Mouse (Mus musculus) hindbrain, embryonic 16.5 days (tissue): ENCODE data around the gene Slc44a4. TPM values are rescaled to one million over a fixed set of nuclear protein-coding genes. Genes with fewer than 3 reads are reported as not detected.
"Not testable (repeated sequence)": the region's sequence is repeated elsewhere in the genome, so short reads cannot be mapped to it uniquely, and the experiment has no call there.

Source experiments
- ATAC-seq: fragments of 200-750 bp; cut with Nextera tagmentation; 2 replicates; pipeline ENCODE4 v1.8.0; 2017; ENCODE audit warnings: moderate TSS enrichment, moderate library complexity
- H3K27ac ChIP-seq: fragments of 300-500 bp; sonication (generic); 2 replicates; pipeline ENCODE4 v1.5.1; 2014; ENCODE audit warnings: low read depth, mild to moderate bottlenecking, control low read depth, low read length, moderate library complexity
- H3K27me3 ChIP-seq: fragments of 300-500 bp; sonication (generic); replicated peaks from 2 replicates; pipeline ENCODE4 v1.6.1; 2014; ENCODE audit warnings: low read length; ENCODE audit not compliant: control insufficient read depth, insufficient read depth
- H3K36me3 ChIP-seq: fragments of 300-500 bp; sonication (generic); 2 replicates; pipeline ENCODE4 v1.6.1; 2014; ENCODE audit warnings: mild to moderate bottlenecking, low read length, moderate library complexity, mixed read lengths; ENCODE audit not compliant: control insufficient read depth, insufficient read depth
- H3K4me1 ChIP-seq: fragments of 300-500 bp; sonication (generic); 2 replicates; pipeline ENCODE4 v1.6.1; 2014; ENCODE audit warnings: low read depth, low read length; ENCODE audit not compliant: control insufficient read depth, insufficient read depth
- H3K4me2 ChIP-seq: fragments of 300-500 bp; sonication (generic); 2 replicates; pipeline ENCODE4 v1.6.1; 2014; ENCODE audit warnings: mild to moderate bottlenecking, low read length, control low read depth, moderate library complexity
- H3K4me3 ChIP-seq: fragments of 300-500 bp; sonication (generic); 2 replicates; pipeline ENCODE4 v1.5.1; 2014; ENCODE audit warnings: mild to moderate bottlenecking, low read length, control low read depth, moderate library complexity
- H3K9ac ChIP-seq: fragments of 300-500 bp; sonication (generic); 2 replicates; pipeline ENCODE4 v1.6.1; 2014; ENCODE audit warnings: low read depth, mild to moderate bottlenecking, control low read depth, low read length, moderate library complexity
- H3K9me3 ChIP-seq: fragments of 300-500 bp; sonication (generic); 2 replicates; pipeline ENCODE4 v1.6.1; 2014; ENCODE audit warnings: mild to moderate bottlenecking, low read length, moderate library complexity; ENCODE audit not compliant: control insufficient read depth
- WGBS: fragments of 180-500 bp; shearing (Covaris S2); extraction: QIAGEN DNeasy Blood & Tissue Kit; methylation state at CpG from one replicate; pipeline ENCODE4 v1.1.7; 2014; 5-methylcytosine and 5-hydroxymethylcytosine counted together
- polyA plus RNA-seq: library from polyadenylated mRNA; unstranded; fragments of >200 nt; fragmentation: Nextera tagmentation; extraction: Ambion mirVana; gene quantifications from 2 replicates; pipeline ENCODE4 v1.2.1, GENCODE M21; 2015

Gene Slc44a4
- polyA plus RNA-seq, 1 experiment from 2014 or later = 0.21 TPM

GRCm38 (mm10) chr17:34962125-34962524, 47.9 kb downstream of the Slc44a4 start:
- no peak overlapping the region for H3K4me2 ChIP-seq
- H3K9ac ChIP-seq = no peak overlapping the region
- H3K4me1 ChIP-seq = peaks cover 2% of the 10 kb centered on the region; the same call in 1 of the 2 replicates
- H3K4me3 ChIP-seq = no peak overlapping the region
- H3K27ac ChIP-seq = no peak overlapping the region
- ATAC-seq = no peak
- WGBS = 36% methylated on average over 3 of the region's 3 CpGs
- peaks cover 2% of the 10 kb centered on the region for H3K27me3 ChIP-seq
- no peaks in the 10 kb centered on the region for H3K36me3 ChIP-seq
- no peaks in the 10 kb centered on the region for H3K9me3 ChIP-seq

- no peak for ATAC-seq
- Histone ChIP-seq H3K4me2 (no peak overlapping the region), H3K4me3 (no peak overlapping the region), H3K9ac (no peak overlapping the region), H3K4me1 (peaks cover 2% of the 10 kb centered on the region; the same call in 1 of the 2 replicates), H3K27ac (no peak overlapping the region), H3K36me3 (no peaks in the 10 kb centered on the region), H3K9me3 (no peaks in the 10 kb centered on the region), H3K27me3 (peaks cover 5% of the 10 kb centered on the region)
- WGBS = 50% methylated on average over 1 of the region's 1 CpGs
Measured at GRCm38 (mm10) chr17:34962841-34963240, 48.6 kb downstream of the Slc44a4 start.

- H3K27ac ChIP-seq = no peak overlapping the region
- H3K36me3 ChIP-seq = no peaks in the 10 kb centered on the region
- peaks cover 21% of the 10 kb centered on the region for H3K27me3 ChIP-seq
- H3K4me1 ChIP-seq = peaks cover 2% of the 10 kb centered on the region; the same call in 1 of the 2 replicates
- H3K9me3 ChIP-seq = no peaks in the 10 kb centered on the region
- H3K9ac ChIP-seq = 0 out of 2 replicates have a peak overlapping the region, but pooled peaks have one; percentile 17
- H3K4me3 ChIP-seq = no peak overlapping the region
- H3K4me2 ChIP-seq = no peak overlapping the region
- 31% methylated on average over 1 of the region's 1 CpGs for WGBS
- ATAC-seq = no peak
Measured at GRCm38 (mm10) chr17:34964640-34965049, 50.4 kb downstream of the Slc44a4 start.

- no peak overlapping the region for H3K27ac ChIP-seq
- peaks cover 23% of the 10 kb centered on the region for H3K27me3 ChIP-seq
- no peak for ATAC-seq
- 76% methylated on average over 5 of the region's 5 CpGs for WGBS
- H3K4me2 ChIP-seq = no peak overlapping the region
- H3K4me1 ChIP-seq = no peaks in the 10 kb centered on the region
- no peak overlapping the region for H3K9ac ChIP-seq
- H3K36me3 ChIP-seq = no peaks in the 10 kb centered on the region
- no peaks in the 10 kb centered on the region for H3K9me3 ChIP-seq
- no peak overlapping the region for H3K4me3 ChIP-seq
Measured at GRCm38 (mm10) chr17:34965627-34966026, 51.4 kb downstream of the Slc44a4 start.

- H3K36me3 ChIP-seq, ATAC-seq, H3K9me3 ChIP-seq, H3K4me3 ChIP-seq, H3K4me1 ChIP-seq, H3K27ac ChIP-seq, H3K9ac ChIP-seq, H3K4me2 ChIP-seq: not testable (repeated sequence)
- H3K27me3 ChIP-seq = peaks cover 21% of the 10 kb centered on the region
- WGBS = 67% methylated on average over 6 of the region's 11 CpGs
Measured at GRCm38 (mm10) chr17:34969822-34970221, 55.6 kb downstream of the Slc44a4 start, which contains the start of gene Gm20481. Gene Gm20481, plus strand, starts transcription at chr17:34969912.

- not testable (repeated sequence) for H3K9ac ChIP-seq, H3K4me3 ChIP-seq, H3K9me3 ChIP-seq, H3K4me1 ChIP-seq, H3K27ac ChIP-seq, H3K4me2 ChIP-seq, ATAC-seq, H3K36me3 ChIP-seq
- peaks cover 21% of the 10 kb centered on the region for H3K27me3 ChIP-seq
- 35% methylated on average over 9 of the region's 37 CpGs for WGBS
Measured at GRCm38 (mm10) chr17:34970850-34971249, 56.6 kb downstream of the Slc44a4 start.

GRCm38 (mm10) chr17:34971694-34972068, 57.4 kb downstream of the Slc44a4 start:
- H3K4me1 ChIP-seq, H3K9me3 ChIP-seq, H3K36me3 ChIP-seq, H3K27ac ChIP-seq: not testable (repeated sequence)
- Histone ChIP-seq H3K27me3 (peaks cover 21% of the 10 kb centered on the region), H3K4me3 (peak overlapping the region; percentile 41), H3K9ac (peak overlapping the region; percentile 52; the same call in 1 of the 2 replicates), H3K4me2 (peak overlapping the region; percentile 86)
- peak; percentile 72 for ATAC-seq
- WGBS = 0% methylated on average over 7 of the region's 43 CpGs

GRCm38 (mm10) chr17:34972069-34972749, 57.9 kb downstream of the Slc44a4 start, which contains the start of the genes Hspa1a and Hspa1l:
Gene Hspa1a, minus strand, starts transcription at chr17:34972156.
Gene Hspa1l, plus strand, starts transcription at chr17:34972703.
- ATAC-seq = peak; percentile 95
- not testable (repeated sequence) for H3K4me1 ChIP-seq, H3K36me3 ChIP-seq, H3K9me3 ChIP-seq, H3K27ac ChIP-seq
- H3K4me2 ChIP-seq = peak within 1 kb of the TSS; percentile 86
- peak within 1 kb of the TSS; percentile 41 for H3K4me3 ChIP-seq
- peaks cover 21% of the 10 kb centered on the region for H3K27me3 ChIP-seq
- WGBS = under 1% methylated on average over 26 of the region's 33 CpGs
- H3K9ac ChIP-seq = peak within 1 kb of the TSS; percentile 52

- H3K27ac ChIP-seq = no peak overlapping the region
- no peaks in the 10 kb centered on the region for H3K36me3 ChIP-seq
- no peak for ATAC-seq
- no peak overlapping the region for H3K9ac ChIP-seq
- WGBS = 81% methylated on average over 3 of the region's 3 CpGs
- no peak overlapping the region for H3K4me3 ChIP-seq
- no peaks in the 10 kb centered on the region for H3K9me3 ChIP-seq
- no peak overlapping the region for H3K4me2 ChIP-seq
- H3K4me1 ChIP-seq = peaks cover 9% of the 10 kb centered on the region
- no peaks in the 10 kb centered on the region for H3K27me3 ChIP-seq
Measured at GRCm38 (mm10) chr17:34975581-34976492, 61.6 kb downstream of the Slc44a4 start.
